In genomic region chr4:69626426-69626825, GRCm38 (mm10) we compare ENCODE assay signal across 6 mouse cellular contexts.
A peak's percentile ranks its signal among the peaks of the same experiment; 100 is the strongest.
DNase-seq lines count a peak whose midpoint lies in the region; TF ChIP-seq lines count a peak whose summit lies in the region.
"Not testable (repeated sequence)": the region's sequence is repeated elsewhere in the genome, so short reads cannot be mapped to it uniquely, and the experiment has no call there.

No protein-coding gene starts in this region.

- H3K4me3 ChIP-seq in ES-Bruce4 (ENCODE audit: low read depth, low read length); ES-E14 (ENCODE audit: insufficient read depth in 1 of 2, low read depth in 1 of 2, low read length in 2 of 2, poor library complexity in 1 of 2, severe bottlenecking in 1 of 2): not testable (repeated sequence)

- H3K9me3 ChIP-seq in ES-Bruce4 (replicated peaks; ENCODE audit: control insufficient read depth, insufficient read depth, low read length, poor library complexity, severe bottlenecking); ES-E14 (ENCODE audit: control insufficient read depth, insufficient read depth, low read depth, low read length): not testable (repeated sequence)

- not testable (repeated sequence) for TF ChIP-seq POLR2A in ES-Bruce4 (IDR thresholded peaks at IDR 0.05; ENCODE audit: insufficient read depth, low read length)

- DNase-seq in ES-CJ7 (ENCODE audit: low read depth, low spot score), result peak; percentile 86
- DNase-seq in ES-E14 (ENCODE audit: low read depth, low spot score), result peak; percentile 28
- DNase-seq in R1 (ENCODE audit: low read depth, low spot score), result peak; percentile 78
- peak; percentile 76 for DNase-seq in ZHBTc4 (ENCODE audit: low read depth, low spot score)
- DNase-seq in heart, adult 11 months, result peak; percentile 75

- H3K4me1 ChIP-seq in ES-Bruce4 (ENCODE audit: control insufficient read depth, insufficient read depth, low read length); ES-E14 (ENCODE audit: control insufficient read depth in 2 of 2, insufficient read depth in 2 of 2, low read length in 2 of 2, poor library complexity in 1 of 2): not testable (repeated sequence)

- not testable (repeated sequence) for TF ChIP-seq CTCF in ES-Bruce4 (IDR thresholded peaks at IDR 0.05; ENCODE audit: low read depth, low read length)

- H3K9ac ChIP-seq in ES-Bruce4 (ENCODE audit: low read depth, poor library complexity, severe bottlenecking); ES-E14 (ENCODE audit: insufficient read depth, low read depth, low read length, poor library complexity, severe bottlenecking): not testable (repeated sequence)

- H3K36me3 ChIP-seq in ES-Bruce4 (ENCODE audit: control insufficient read depth, insufficient read depth, low read length, poor library complexity, severe bottlenecking); ES-E14 (ENCODE audit: control insufficient read depth, insufficient read depth, low read length, poor library complexity, severe bottlenecking): not testable (repeated sequence)

- not testable (repeated sequence) for H3K27me3 ChIP-seq in ES-Bruce4 (ENCODE audit: control insufficient read depth, insufficient read depth, low read length, poor library complexity, severe bottlenecking)

- H3K27ac ChIP-seq in ES-Bruce4 (ENCODE audit: insufficient read depth, low read length), result not testable (repeated sequence)
- peak overlapping the region; percentile 68; the same call in 1 of the 2 replicates for H3K27ac ChIP-seq in ES-E14 (ENCODE audit: insufficient read depth, low read depth, low read length, poor library complexity, severe bottlenecking)

- peak; percentile 72 for TF ChIP-seq EP300 in ES-Bruce4 (IDR thresholded peaks at IDR 0.05; ENCODE audit: insufficient read depth, low read depth, low read length)

- in situ Hi-C loops in ES-E14 (cut with MboI; ENCODE audit: low sequenced_read_pairs in 2 of 2, unreplicated experiment in 2 of 2), result not testable (repeated sequence)

Comparison
In these comparisons a context has a peak if more than half of its experiments do, and no peak if none do; other contexts are left out.
1. DNase-seq: peak in every context shown above with its lines; median percentile 86 in ES-CJ7; 78 in R1; 76 in ZHBTc4; 75 in heart, adult 11 months; 28 in ES-E14.